Mouse (Mus musculus): ENCODE results near the gene Il1rl1.

GRCm38 (mm10) chr1:40399639-40400038 lies 29.7 kb upstream of the Il1rl1 start:
- TF ChIP-seq POLR2A (IDR thresholded peaks at IDR 0.05; ENCODE audit: extremely low read depth, insufficient read depth, low read length) (no peak), CTCF (IDR thresholded peaks at IDR 0.05; ENCODE audit: low read depth, low read length) (no peak)

Data from liver, adult 2 months (tissue).